32 mouse cellular contexts compared by ENCODE assay signal in the genomic region with DNA sequence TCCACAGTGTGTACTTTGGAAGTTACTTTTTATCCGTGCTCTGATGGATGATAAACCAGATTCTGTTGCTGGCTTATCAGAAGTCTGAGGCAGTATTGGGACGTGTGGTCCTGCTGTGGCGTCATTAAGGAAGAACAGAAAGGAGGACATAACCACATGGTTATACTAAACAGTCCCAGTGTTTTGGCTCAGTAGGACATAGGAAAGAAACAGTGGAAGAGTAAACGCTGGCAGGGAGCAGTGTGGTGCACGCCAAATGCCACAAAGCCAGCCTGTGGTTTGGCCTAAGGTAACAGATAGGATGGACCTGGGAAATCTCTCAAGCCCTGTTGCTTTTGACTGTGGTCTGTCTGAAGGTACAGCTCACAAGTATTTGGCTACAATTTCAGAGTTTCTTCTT. TPM values are rescaled to one million over a fixed set of nuclear protein-coding genes. Genes with fewer than 3 reads are reported as not detected.
A peak's percentile ranks its signal among the peaks of the same experiment; 100 is the strongest.
DNase-seq lines count a peak whose midpoint lies in the region; ATAC-seq and TF ChIP-seq lines count a peak whose summit lies in the region.
"Had no signal": no experiment of that assay in that cellular context is flagged by ENCODE, and none has a peak within 500 bp of the region (broad histone marks: within the 10 kb centered on the region; RNA-seq: fewer than 3 reads in every experiment).

No protein-coding gene starts in this region.

- peak; percentile 86 for DNase-seq in liver, adult 2 months (ENCODE audit: extremely low read depth, low read depth, low spot score)
- peak; percentile 6 for DNase-seq in cerebellum, adult 11 months
- peak; percentile 35 for DNase-seq in cerebellum, adult 9-10 months
- DNase-seq in gastrocnemius, adult 18-20 months (ENCODE audit: low spot score): no peak
- DNase-seq in adrenal gland, adult (ENCODE audit: inconsistent age in 2 of 2, low spot score in 1 of 2): no peak
- no peak for DNase-seq in lung, adult 2 months
- DNase-seq: adrenal gland, adult 8-10 months; B cell, adult 2 months; embryo, embryonic 11 days; gastrocnemius, adult 2 months; gastrocnemius, postnatal 36 days; heart, adult 18-20 months; heart, postnatal 36 days; kidney, adult 8-10 months; kidney, postnatal 25 days; liver, embryonic 13.5 days; lung, adult 18-20 months; lung, postnatal 14 days; thymus, postnatal 4 days had no signal

- ATAC-seq in liver, embryonic 12.5 days: no peak
- ATAC-seq: activated CD4-positive, CD25-positive, alpha-beta regulatory T cell, adult 4 months; forebrain, embryonic 15.5 days; hindbrain, postnatal 0 days; intestine, embryonic 15.5 days had no signal

- no peak overlapping the region; the same call in 1 of the 2 replicates for H3K9ac ChIP-seq in liver, adult 2 months (ENCODE audit: low read depth, low read length)
- no peak overlapping the region for H3K9ac ChIP-seq in liver, embryonic 12.5 days
- H3K9ac ChIP-seq: embryonic facial prominence, embryonic 13.5 days; forebrain, embryonic 15.5 days; hindbrain, embryonic 12.5 days; intestine, embryonic 15.5 days; limb, embryonic 13.5 days; liver, embryonic 13.5 days; midbrain, embryonic 12.5 days; neural tube, embryonic 12.5 days had no signal

- peaks cover 6% of the 10 kb centered on the region for H3K36me3 ChIP-seq in liver, adult 2 months (ENCODE audit: control insufficient read depth, insufficient read depth, low read length)
- peaks cover 60% of the 10 kb centered on the region for H3K36me3 ChIP-seq in liver, embryonic 12.5 days
- H3K36me3 ChIP-seq: forebrain, embryonic 15.5 days; intestine, embryonic 15.5 days had no signal

- WGBS in liver, adult 2 months: 28% methylated on average over 5 of the region's 5 CpGs
- 66% methylated on average over 5 of the region's 5 CpGs for WGBS in liver, embryonic 12.5 days (ENCODE audit: insufficient replicate concordance)
- 72% methylated on average over 5 of the region's 5 CpGs for WGBS in lung, adult 2 months

- no peaks in the 10 kb centered on the region for H3K27me3 ChIP-seq in liver, adult 2 months (ENCODE audit: control insufficient read depth, insufficient read depth, low read length)
- H3K27me3 ChIP-seq in liver, embryonic 12.5 days (replicated peaks): no peaks in the 10 kb centered on the region
- H3K27me3 ChIP-seq: embryonic facial prominence, embryonic 13.5 days; forebrain, embryonic 15.5 days; hindbrain, embryonic 12.5 days; intestine, embryonic 15.5 days; limb, embryonic 13.5 days; liver, embryonic 13.5 days; midbrain, embryonic 12.5 days; neural tube, embryonic 12.5 days had no signal

- H3K4me3 ChIP-seq in liver, adult 2 months (ENCODE audit: insufficient read depth, low read depth, low read length): no peak overlapping the region
- no peak overlapping the region for H3K4me3 ChIP-seq in liver, embryonic 12.5 days
- no peak overlapping the region for H3K4me3 ChIP-seq in lung, adult 2 months (replicated peaks; ENCODE audit: extremely low read depth, low read depth, low read length)
- H3K4me3 ChIP-seq: embryonic facial prominence, embryonic 13.5 days; forebrain, embryonic 10.5 days; forebrain, embryonic 15.5 days; gastrocnemius, adult 2 months; hindbrain, embryonic 12.5 days; intestine, embryonic 15.5 days; limb, embryonic 13.5 days; liver, embryonic 13.5 days; midbrain, embryonic 12.5 days; myocyte; neural tube, embryonic 12.5 days had no signal

- H3K27ac ChIP-seq in liver, adult 2 months (replicated peaks; ENCODE audit: insufficient read depth, low read depth, low read length): peak overlapping the region; percentile 78
- no peak overlapping the region for H3K27ac ChIP-seq in liver, embryonic 12.5 days
- H3K27ac ChIP-seq: embryonic facial prominence, embryonic 13.5 days; forebrain, embryonic 10.5 days; forebrain, embryonic 15.5 days; gastrocnemius, adult 2 months; hindbrain, embryonic 12.5 days; hindbrain, postnatal 0 days; intestine, embryonic 15.5 days; limb, embryonic 13.5 days; liver, embryonic 13.5 days; midbrain, embryonic 12.5 days; neural tube, embryonic 12.5 days had no signal

- TF ChIP-seq CTCF in liver, adult 2 months (IDR thresholded peaks at IDR 0.05; ENCODE audit: low read depth, low read length): no peak
- TF ChIP-seq CTCF in lung, adult 2 months (IDR thresholded peaks at IDR 0.05; ENCODE audit: insufficient read depth, low read length): no peak

- H3K4me2 ChIP-seq in liver, embryonic 12.5 days: no peak overlapping the region
- H3K4me2 ChIP-seq: embryonic facial prominence, embryonic 13.5 days; forebrain, embryonic 15.5 days; heart, embryonic 11.5 days; hindbrain, embryonic 12.5 days; intestine, embryonic 15.5 days; limb, embryonic 13.5 days; liver, embryonic 13.5 days; midbrain, embryonic 12.5 days; neural tube, embryonic 12.5 days had no signal

- H3K79me2 ChIP-seq in liver, adult 2 months (ENCODE audit: control insufficient read depth, insufficient read depth, low read length): no peaks in the 10 kb centered on the region

- no peak for TF ChIP-seq POLR2A in liver, adult 2 months (IDR thresholded peaks at IDR 0.05; ENCODE audit: extremely low read depth, insufficient read depth, low read length)
- TF ChIP-seq POLR2A in lung, adult 2 months (IDR thresholded peaks at IDR 0.05; ENCODE audit: borderline replicate concordance, extremely low read depth, low read depth, low read length): no peak

- H3K4me1 ChIP-seq in liver, adult 2 months (ENCODE audit: control insufficient read depth, insufficient read depth, low read length): peaks cover 7% of the 10 kb centered on the region; the same call in 1 of the 2 replicates
- H3K4me1 ChIP-seq in liver, embryonic 12.5 days: no peaks in the 10 kb centered on the region
- no peaks in the 10 kb centered on the region for H3K4me1 ChIP-seq in lung, adult 2 months (ENCODE audit: control insufficient read depth, insufficient read depth, low read length)
- H3K4me1 ChIP-seq: embryonic facial prominence, embryonic 13.5 days; forebrain, embryonic 10.5 days; hindbrain, embryonic 12.5 days; intestine, embryonic 15.5 days; limb, embryonic 13.5 days; liver, embryonic 13.5 days; midbrain, embryonic 12.5 days; neural tube, embryonic 12.5 days had no signal

- H3K9me3 ChIP-seq in liver, embryonic 12.5 days (replicated peaks): no peaks in the 10 kb centered on the region
- H3K9me3 ChIP-seq: embryonic facial prominence, embryonic 13.5 days; forebrain, embryonic 10.5 days; forebrain, embryonic 15.5 days; hindbrain, embryonic 12.5 days; intestine, embryonic 15.5 days; limb, embryonic 13.5 days; liver, embryonic 13.5 days; midbrain, embryonic 12.5 days; neural tube, embryonic 12.5 days had no signal

RNA-seq across cellular contexts. Expression of gene Rtn4ip1, which starts 27.0 kb away (rescaled TPM):
- 9.5 and 12.8 TPM in 2 replicates for total RNA-seq in liver, adult 2 months (2014; rRNA removed)
- polyA plus RNA-seq in liver, adult 2 months (2012; rRNA removed): 13.8 and 15.0 TPM in 2 replicates
- polyA plus RNA-seq in liver, embryonic 12.5 days (2016; fragmentation: Nextera tagmentation; extraction: Ambion mirVana): 18.4 and 18.5 TPM in 2 replicates
- 10 to 100 TPM; 24.9 to 28.0 TPM for total RNA-seq in gastrocnemius, adult 18-20 months (2021)
- polyA plus RNA-seq in lung, adult 2 months (2012; rRNA removed): 4.2 and 9.0 TPM in 2 replicates

RNA-seq across cellular contexts. Expression of gene Qrsl1, which starts 27.1 kb away (rescaled TPM):
- total RNA-seq in liver, adult 2 months (2014; rRNA removed): 3.1 TPM in 2 replicates
- 4.3 and 5.9 TPM in 2 replicates for polyA plus RNA-seq in liver, adult 2 months (2012; rRNA removed)
- polyA plus RNA-seq in liver, embryonic 12.5 days (2016; fragmentation: Nextera tagmentation; extraction: Ambion mirVana): 12.0 and 12.7 TPM in 2 replicates
- total RNA-seq in gastrocnemius, adult 18-20 months (2021): 10 to 100 TPM; 13.9 to 17.4 TPM
- polyA plus RNA-seq in lung, adult 2 months (2012; rRNA removed): 4.6 and 7.1 TPM in 2 replicates

Comparison
In these comparisons a context has a peak if more than half of its experiments do, and no peak if none do; other contexts are left out.
1. DNase-seq: peak in liver, adult 2 months (single experiment), cerebellum, adult 11 months (single experiment) and cerebellum, adult 9-10 months (single experiment); none in gastrocnemius, adult 18-20 months (single experiment), adrenal gland, adult (0 of 2) and lung, adult 2 months (single experiment).